Mouse (Mus musculus): ENCODE data around the gene Ddb2. TPM values are rescaled to one million over a fixed set of nuclear protein-coding genes. Genes with fewer than 3 reads are reported as not detected.
"Not testable (repeated sequence)": the region's sequence is repeated elsewhere in the genome, so short reads cannot be mapped to it uniquely, and the experiment has no call there.

Gene Ddb2
- polyA plus RNA-seq, 1 experiment from 2014 or later = 11.0 TPM

GRCm38 (mm10) chr2:91252001-91252400, 15.2 kb upstream of the Ddb2 start:
- Histone ChIP-seq H3K27me3 (ENCODE audit: control insufficient read depth, insufficient read depth, low read length) (no peaks in the 10 kb centered on the region), H3K9me3 (ENCODE audit: control insufficient read depth, low read length) (no peaks in the 10 kb centered on the region), H3K9ac (ENCODE audit: low read length) (no peak overlapping the region), H3K27ac (replicated peaks) (no peak overlapping the region), H3K4me1 (replicated peaks; ENCODE audit: control insufficient read depth, insufficient read depth) (0 out of 2 replicates have a peak, but pooled peaks cover 6% of the 10 kb centered on the region), H3K4me3 (ENCODE audit: low read depth, low read length) (no peak overlapping the region), H3K4me2 (replicated peaks; ENCODE audit: low read depth) (no peak overlapping the region), H3K36me3 (ENCODE audit: control insufficient read depth, insufficient read depth, low read length) (no peaks in the 10 kb centered on the region)
- no peak for TF ChIP-seq EP300 (optimal IDR thresholded peaks at IDR 0.05)
- no peak for TF ChIP-seq CTCF (IDR thresholded peaks at IDR 0.05; ENCODE audit: low read depth)
- ATAC-seq (ENCODE audit: low FRiP score, low TSS enrichment) (no peak), DNase-seq (ENCODE audit: low spot score) (no peak)
- 57% methylated on average over 4 of the region's 4 CpGs for WGBS

- no peak for TF ChIP-seq EP300 (optimal IDR thresholded peaks at IDR 0.05)
- DNase-seq (ENCODE audit: low spot score) = no peak
- ATAC-seq (ENCODE audit: low FRiP score, low TSS enrichment) = no peak
- Histone ChIP-seq H3K27me3 (ENCODE audit: control insufficient read depth, insufficient read depth, low read length) (no peaks in the 10 kb centered on the region), H3K27ac (replicated peaks) (no peak overlapping the region), H3K4me2 (replicated peaks; ENCODE audit: low read depth) (no peak overlapping the region), H3K4me3 (ENCODE audit: low read depth, low read length) (no peak overlapping the region), H3K36me3 (ENCODE audit: control insufficient read depth, insufficient read depth, low read length) (no peaks in the 10 kb centered on the region), H3K9me3 (ENCODE audit: control insufficient read depth, low read length) (no peaks in the 10 kb centered on the region), H3K4me1 (replicated peaks; ENCODE audit: control insufficient read depth, insufficient read depth) (no peaks in the 10 kb centered on the region), H3K9ac (ENCODE audit: low read length) (no peak overlapping the region)
- 69% methylated on average over 4 of the region's 4 CpGs for WGBS
Measured at GRCm38 (mm10) chr2:91248366-91248765, 11.6 kb upstream of the Ddb2 start.

- TF ChIP-seq EP300 (optimal IDR thresholded peaks at IDR 0.05) (no peak), CTCF (IDR thresholded peaks at IDR 0.05; ENCODE audit: low read depth) (no peak)
- Histone ChIP-seq H3K9me3 (ENCODE audit: control insufficient read depth, low read length) (no peaks in the 10 kb centered on the region), H3K27me3 (ENCODE audit: control insufficient read depth, insufficient read depth, low read length) (no peaks in the 10 kb centered on the region), H3K36me3 (ENCODE audit: control insufficient read depth, insufficient read depth, low read length) (no peaks in the 10 kb centered on the region), H3K4me2 (replicated peaks; ENCODE audit: low read depth) (no peak overlapping the region), H3K4me1 (replicated peaks; ENCODE audit: control insufficient read depth, insufficient read depth) (no peaks in the 10 kb centered on the region), H3K9ac (ENCODE audit: low read length) (no peak overlapping the region), H3K4me3 (ENCODE audit: low read depth, low read length) (no peak overlapping the region), H3K27ac (replicated peaks) (no peak overlapping the region)
- WGBS = 71% methylated on average over 5 of the region's 5 CpGs
- DNase-seq (ENCODE audit: low spot score) (no peak), ATAC-seq (ENCODE audit: low FRiP score, low TSS enrichment) (no peak)
Measured at GRCm38 (mm10) chr2:91244557-91245228, 7.9 kb upstream of the Ddb2 start.

GRCm38 (mm10) chr2:91243416-91243815, 6.6 kb upstream of the Ddb2 start:
- no peak for DNase-seq (ENCODE audit: low spot score)

GRCm38 (mm10) chr2:91242547-91242946, 5.8 kb upstream of the Ddb2 start:
- no peak overlapping the region for H3K4me3 ChIP-seq (ENCODE audit: low read depth, low read length)
- no peak overlapping the region for H3K9ac ChIP-seq (ENCODE audit: low read length)
- ATAC-seq (ENCODE audit: low FRiP score, low TSS enrichment) (peak; percentile 84), DNase-seq (ENCODE audit: low spot score) (peak; percentile 56)
- H3K27ac ChIP-seq (replicated peaks) = peak overlapping the region; percentile 18; the same call in 1 of the 2 replicates
- H3K27me3 ChIP-seq (ENCODE audit: control insufficient read depth, insufficient read depth, low read length) = no peaks in the 10 kb centered on the region
- H3K4me1 ChIP-seq (replicated peaks; ENCODE audit: control insufficient read depth, insufficient read depth) = no peaks in the 10 kb centered on the region
- no peaks in the 10 kb centered on the region for H3K36me3 ChIP-seq (ENCODE audit: control insufficient read depth, insufficient read depth, low read length)
- no peak overlapping the region for H3K4me2 ChIP-seq (replicated peaks; ENCODE audit: low read depth)
- TF ChIP-seq CTCF (IDR thresholded peaks at IDR 0.05; ENCODE audit: low read depth) (no peak), EP300 (optimal IDR thresholded peaks at IDR 0.05) (no peak)
- WGBS = 45% methylated on average over 5 of the region's 5 CpGs
- H3K9me3 ChIP-seq (ENCODE audit: control insufficient read depth, low read length) = no peaks in the 10 kb centered on the region

More at GRCm38 (mm10) chr2:91243416-91243815, 6.6 kb upstream of the Ddb2 start:
- Histone ChIP-seq H3K27me3 (ENCODE audit: control insufficient read depth, insufficient read depth, low read length) (no peaks in the 10 kb centered on the region), H3K36me3 (ENCODE audit: control insufficient read depth, insufficient read depth, low read length) (no peaks in the 10 kb centered on the region), H3K9ac (ENCODE audit: low read length) (no peak overlapping the region), H3K9me3 (ENCODE audit: control insufficient read depth, low read length) (no peaks in the 10 kb centered on the region), H3K4me3 (ENCODE audit: low read depth, low read length) (no peak overlapping the region), H3K4me1 (replicated peaks; ENCODE audit: control insufficient read depth, insufficient read depth) (no peaks in the 10 kb centered on the region), H3K27ac (replicated peaks) (no peak overlapping the region), H3K4me2 (replicated peaks; ENCODE audit: low read depth) (no peak overlapping the region)
- peak; percentile 22; the same call in 1 of the 2 replicates for ATAC-seq (ENCODE audit: low FRiP score, low TSS enrichment)
- no peak for TF ChIP-seq EP300 (optimal IDR thresholded peaks at IDR 0.05)
- no peak for TF ChIP-seq CTCF (IDR thresholded peaks at IDR 0.05; ENCODE audit: low read depth)
- 53% methylated on average over 3 of the region's 3 CpGs for WGBS

- H3K4me2 ChIP-seq (replicated peaks; ENCODE audit: low read depth) = peak overlapping the region; percentile 52
- H3K27ac ChIP-seq (replicated peaks) = peak overlapping the region; percentile 87
- H3K36me3 ChIP-seq (ENCODE audit: control insufficient read depth, insufficient read depth, low read length); H3K27me3 ChIP-seq (ENCODE audit: control insufficient read depth, insufficient read depth, low read length); DNase-seq (ENCODE audit: low spot score); H3K9me3 ChIP-seq (ENCODE audit: control insufficient read depth, low read length); H3K4me1 ChIP-seq (replicated peaks; ENCODE audit: control insufficient read depth, insufficient read depth); H3K9ac ChIP-seq (ENCODE audit: low read length): not testable (repeated sequence)
- TF ChIP-seq CTCF (IDR thresholded peaks at IDR 0.05; ENCODE audit: low read depth) = peak; percentile 51
- H3K4me3 ChIP-seq (ENCODE audit: low read depth, low read length) = peak overlapping the region; percentile 55
- 8% methylated on average over 4 of the region's 4 CpGs for WGBS
- ATAC-seq (ENCODE audit: low FRiP score, low TSS enrichment) = peak; percentile 43
Measured at GRCm38 (mm10) chr2:91237511-91238080, 814 bp upstream of the Ddb2 start.

All from stomach, postnatal 0 days (tissue).